Mouse (Mus musculus): ENCODE data around the gene Rnf183. TPM values are rescaled to one million over a fixed set of nuclear protein-coding genes. Genes with fewer than 3 reads are reported as not detected.

Gene Rnf183
- polyA plus RNA-seq, 1 experiment from 2014 or later = not detected

DNA sequence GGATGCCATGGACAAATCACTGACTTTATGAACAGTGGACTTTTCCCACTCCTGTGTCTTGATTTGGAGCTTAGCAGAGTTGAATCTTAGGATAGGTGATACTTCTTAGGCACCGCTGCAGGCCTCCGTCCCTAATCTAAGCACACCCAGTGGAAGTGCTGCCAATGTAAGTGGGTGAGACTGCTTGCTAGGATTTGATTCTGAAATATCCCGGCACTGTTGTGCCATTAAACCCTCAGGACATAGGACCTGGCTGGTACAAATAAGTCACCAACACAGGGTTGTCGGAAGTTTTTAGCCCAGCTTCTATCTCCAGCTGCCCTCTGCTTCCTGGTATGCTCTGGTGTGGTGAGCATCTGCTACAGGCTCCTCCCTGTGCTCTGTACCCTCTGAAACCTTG lies 9.2 kb downstream of the Rnf183 start:
- 95% methylated on average over 4 of the region's 4 CpGs for WGBS
- no peak for ATAC-seq (ENCODE audit: low FRiP score, low read depth)
- peaks cover 50% of the 10 kb centered on the region for H3K36me3 ChIP-seq
- H3K27ac ChIP-seq = no peak overlapping the region
- H3K4me1 ChIP-seq = no peaks in the 10 kb centered on the region
- no peak overlapping the region for H3K9ac ChIP-seq
- H3K27me3 ChIP-seq (replicated peaks) = no peaks in the 10 kb centered on the region
- H3K4me3 ChIP-seq = no peak overlapping the region
- H3K4me2 ChIP-seq (replicated peaks) = no peak overlapping the region
- no peaks in the 10 kb centered on the region for H3K9me3 ChIP-seq

- 96% methylated on average over 6 of the region's 6 CpGs for WGBS
- no peak overlapping the region for H3K27ac ChIP-seq
- no peak overlapping the region for H3K4me2 ChIP-seq (replicated peaks)
- no peaks in the 10 kb centered on the region for H3K27me3 ChIP-seq (replicated peaks)
- H3K36me3 ChIP-seq = peaks cover 99% of the 10 kb centered on the region
- H3K9me3 ChIP-seq = no peaks in the 10 kb centered on the region
- H3K9ac ChIP-seq = no peak overlapping the region
- no peaks in the 10 kb centered on the region for H3K4me1 ChIP-seq
- ATAC-seq (ENCODE audit: low FRiP score, low read depth) = no peak
- no peak overlapping the region for H3K4me3 ChIP-seq
Observed at GRCm38 (mm10) chr4:62419091-62419490, 16.0 kb downstream of the Rnf183 start.

DNA sequence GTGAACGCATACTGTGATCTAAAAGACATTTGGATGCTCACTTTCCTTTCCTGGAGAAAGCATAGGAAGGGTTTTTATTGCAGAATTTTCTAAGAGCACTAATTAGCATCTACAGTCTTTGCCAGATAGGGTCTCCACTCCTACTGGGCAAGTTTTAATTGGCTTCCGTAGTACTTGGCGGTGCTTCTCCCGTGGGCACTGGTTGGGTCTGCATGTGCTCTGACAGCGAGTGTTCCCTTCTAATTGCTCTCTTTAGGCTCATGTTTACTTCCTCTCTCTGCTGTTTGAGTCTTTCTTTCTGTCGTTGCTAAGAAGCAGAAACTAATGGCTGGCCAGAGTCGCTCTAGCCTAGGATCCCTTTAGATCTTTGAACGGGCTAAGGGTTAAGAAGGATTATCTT lies 16.6 kb downstream of the Rnf183 start:
- no peaks in the 10 kb centered on the region for H3K9me3 ChIP-seq
- 94% methylated on average over 8 of the region's 8 CpGs for WGBS
- H3K36me3 ChIP-seq = peaks cover 98% of the 10 kb centered on the region
- no peak overlapping the region for H3K27ac ChIP-seq
- no peaks in the 10 kb centered on the region for H3K27me3 ChIP-seq (replicated peaks)
- H3K9ac ChIP-seq = no peak overlapping the region
- no peak overlapping the region for H3K4me2 ChIP-seq (replicated peaks)
- no peak overlapping the region for H3K4me3 ChIP-seq
- ATAC-seq (ENCODE audit: low FRiP score, low read depth) = no peak
- no peaks in the 10 kb centered on the region for H3K4me1 ChIP-seq

GRCm38 (mm10) chr4:62411606-62412005 lies 23.4 kb downstream of the Rnf183 start:
- Histone ChIP-seq H3K9me3 (no peaks in the 10 kb centered on the region), H3K9ac (no peak overlapping the region), H3K4me2 (replicated peaks) (no peak overlapping the region), H3K4me3 (no peak overlapping the region), H3K36me3 (peaks cover 48% of the 10 kb centered on the region), H3K27me3 (replicated peaks) (no peaks in the 10 kb centered on the region), H3K4me1 (peaks cover 13% of the 10 kb centered on the region), H3K27ac (no peak overlapping the region)
- ATAC-seq (ENCODE audit: low FRiP score, low read depth) = no peak
- 97% methylated on average over 10 of the region's 10 CpGs for WGBS

DNA sequence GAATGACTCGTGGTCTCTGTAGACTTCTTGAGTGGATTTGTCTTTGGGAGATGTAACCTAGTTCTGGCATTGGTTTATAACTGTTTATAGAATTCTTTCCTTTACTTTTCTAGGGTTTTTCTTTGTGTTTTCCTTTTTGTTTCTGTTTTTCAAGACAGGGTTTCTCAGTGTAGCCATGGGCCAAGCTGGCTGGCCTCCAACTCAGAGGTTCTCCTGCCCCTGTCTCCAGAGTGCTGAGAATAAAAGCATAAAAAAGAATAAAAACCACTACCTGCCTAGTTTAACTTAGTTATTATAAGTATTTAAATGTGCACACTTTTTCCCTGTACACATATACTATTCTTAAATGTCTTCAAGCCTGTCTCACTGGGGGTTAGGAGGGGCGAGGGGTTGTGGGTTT lies 24.7 kb downstream of the Rnf183 start:
- Histone ChIP-seq H3K4me2 (replicated peaks) (peak overlapping the region; percentile 68), H3K4me3 (no peak overlapping the region), H3K27me3 (replicated peaks) (no peaks in the 10 kb centered on the region), H3K36me3 (peaks cover 35% of the 10 kb centered on the region), H3K4me1 (peaks cover 19% of the 10 kb centered on the region), H3K27ac (no peak overlapping the region), H3K9ac (no peak overlapping the region; the same call in 1 of the 2 replicates), H3K9me3 (no peaks in the 10 kb centered on the region)
- 88% methylated on average over 2 of the region's 2 CpGs for WGBS
- ATAC-seq (ENCODE audit: low FRiP score, low read depth) = no peak

DNA sequence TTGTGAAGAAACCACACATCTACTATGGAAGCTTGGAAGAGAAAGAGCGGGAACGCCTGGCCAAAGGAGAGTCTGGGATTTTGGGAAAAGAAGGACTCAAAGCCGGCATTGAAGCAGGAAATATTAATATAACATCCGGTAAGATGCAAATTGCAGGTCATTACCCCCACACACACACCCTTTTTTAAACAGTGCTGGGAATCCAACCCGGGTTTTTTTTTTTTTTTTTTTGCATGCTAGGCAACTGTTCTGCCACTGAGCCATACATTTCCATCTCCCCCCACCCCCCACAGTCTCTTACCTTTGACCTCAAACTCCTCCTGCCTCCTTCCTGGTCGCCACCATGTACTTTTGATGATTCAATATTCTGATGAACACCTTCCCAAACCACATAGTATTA lies 25.4 kb downstream of the Rnf183 start:
- H3K4me1 ChIP-seq = peaks cover 19% of the 10 kb centered on the region
- H3K4me3 ChIP-seq = peak overlapping the region; percentile 68
- H3K4me2 ChIP-seq (replicated peaks) = peak overlapping the region; percentile 68
- WGBS = 46% methylated on average over 6 of the region's 6 CpGs
- H3K27ac ChIP-seq = no peak overlapping the region
- peaks cover 28% of the 10 kb centered on the region for H3K36me3 ChIP-seq
- H3K9ac ChIP-seq = peak overlapping the region; percentile 71
- H3K27me3 ChIP-seq (replicated peaks) = no peaks in the 10 kb centered on the region
- no peak for ATAC-seq (ENCODE audit: low FRiP score, low read depth)
- no peaks in the 10 kb centered on the region for H3K9me3 ChIP-seq

DNA sequence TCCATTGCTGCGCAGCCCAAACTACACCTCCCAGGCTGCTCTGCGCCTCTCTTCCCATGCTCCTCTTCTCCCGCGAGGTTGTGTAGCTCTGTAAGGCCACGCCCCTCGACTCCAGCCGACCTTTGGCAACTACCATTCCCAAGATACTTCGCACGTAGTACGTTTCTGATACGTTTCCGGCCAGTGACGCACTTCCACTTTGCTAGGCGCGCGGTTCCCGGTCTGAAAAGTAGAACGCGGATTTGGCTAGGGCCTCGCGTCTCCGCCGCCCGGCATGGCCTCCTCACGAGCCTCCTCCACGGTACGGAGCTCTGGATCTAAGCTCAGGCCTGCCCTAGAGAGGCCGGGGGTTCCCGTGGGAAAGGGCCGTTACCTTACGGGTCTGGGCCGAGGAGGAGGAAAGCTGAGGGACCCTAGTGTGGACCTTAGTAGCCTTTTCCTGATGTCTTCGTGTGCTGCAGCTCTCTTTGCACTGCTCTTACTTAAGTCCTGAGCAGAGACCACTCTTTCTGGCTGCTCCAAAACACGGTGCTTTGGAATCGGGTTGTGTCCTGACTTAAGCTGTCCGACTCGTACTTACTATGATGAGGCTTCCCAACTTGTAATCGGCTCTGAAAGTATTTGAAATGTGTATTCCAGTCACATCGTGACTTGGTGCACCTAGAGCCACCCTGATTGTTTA lies 26.3 kb downstream of the Rnf183 start, which contains the start of the genes Cdc26 and Prpf4:
TSS of gene Cdc26 (minus strand) at position 42 of the 682 bp plus-strand sequence.
TSS of gene Prpf4 (plus strand) at position 197 of the 682 bp plus-strand sequence.
- Histone ChIP-seq H3K36me3 (peaks cover 19% of the 10 kb centered on the region), H3K4me3 (peak within 1 kb of the TSS; percentile 68)
- under 1% methylated on average over 39 of the region's 39 CpGs for WGBS

GRCm38 (mm10) chr4:62407730-62408582 lies 27.1 kb downstream of the Rnf183 start:
- H3K27me3 ChIP-seq (replicated peaks) = no peaks in the 10 kb centered on the region
- H3K36me3 ChIP-seq = peaks cover 17% of the 10 kb centered on the region
- under 1% methylated on average over 35 of the region's 35 CpGs for WGBS
- H3K4me2 ChIP-seq (replicated peaks) = peak overlapping the region; percentile 68
- peaks cover 19% of the 10 kb centered on the region for H3K4me1 ChIP-seq
- peak overlapping the region; percentile 71 for H3K9ac ChIP-seq
- ATAC-seq (ENCODE audit: low FRiP score, low read depth) = peak; percentile 70
- no peaks in the 10 kb centered on the region for H3K9me3 ChIP-seq
- H3K4me3 ChIP-seq = peak overlapping the region; percentile 68
- 0 out of 2 replicates have a peak overlapping the region, but pooled peaks have one; percentile 38 for H3K27ac ChIP-seq

More for the DNA sequence above, 26.3 kb downstream of the Rnf183 start, which contains the start of the genes Cdc26 and Prpf4:
- no peaks in the 10 kb centered on the region for H3K9me3 ChIP-seq
- peak; percentile 99 for ATAC-seq (ENCODE audit: low FRiP score, low read depth)
- H3K4me2 ChIP-seq (replicated peaks) = peak within 1 kb of the TSS; percentile 68
- H3K9ac ChIP-seq = peak within 1 kb of the TSS; percentile 71
- no peaks in the 10 kb centered on the region for H3K27me3 ChIP-seq (replicated peaks)
- peak within 1 kb of the TSS; percentile 51; the same call in 1 of the 2 replicates for H3K27ac ChIP-seq
- peaks cover 19% of the 10 kb centered on the region for H3K4me1 ChIP-seq

DNA sequence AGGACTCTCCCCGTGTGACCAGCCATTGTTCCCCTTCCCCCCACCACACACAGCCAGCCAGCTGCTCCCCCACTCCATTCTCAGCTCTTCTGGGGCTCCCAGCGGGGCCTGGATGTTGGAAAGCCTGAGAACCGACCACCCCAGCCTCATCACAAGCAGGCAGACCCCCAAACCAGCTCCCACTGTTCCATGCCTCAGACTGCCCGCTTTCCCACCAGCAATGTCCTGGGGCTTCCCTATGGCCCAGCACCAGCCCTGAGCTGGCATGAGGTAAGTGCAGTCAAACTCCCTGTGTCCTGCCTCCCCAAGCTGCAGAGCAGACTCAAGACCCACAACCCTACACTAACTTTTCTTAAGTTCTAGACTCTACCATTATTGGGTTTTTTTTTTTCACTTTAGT lies 28.9 kb downstream of the Rnf183 start:
- no peak for ATAC-seq (ENCODE audit: low FRiP score, low read depth)
- no peak overlapping the region for H3K27ac ChIP-seq
- no peak overlapping the region for H3K9ac ChIP-seq
- peaks cover 19% of the 10 kb centered on the region for H3K4me1 ChIP-seq
- H3K27me3 ChIP-seq (replicated peaks) = no peaks in the 10 kb centered on the region
- H3K4me3 ChIP-seq = no peak overlapping the region
- H3K4me2 ChIP-seq (replicated peaks) = peak overlapping the region; percentile 20
- no peaks in the 10 kb centered on the region for H3K9me3 ChIP-seq
- peaks cover 15% of the 10 kb centered on the region for H3K36me3 ChIP-seq
- 80% methylated on average over 4 of the region's 4 CpGs for WGBS

DNA sequence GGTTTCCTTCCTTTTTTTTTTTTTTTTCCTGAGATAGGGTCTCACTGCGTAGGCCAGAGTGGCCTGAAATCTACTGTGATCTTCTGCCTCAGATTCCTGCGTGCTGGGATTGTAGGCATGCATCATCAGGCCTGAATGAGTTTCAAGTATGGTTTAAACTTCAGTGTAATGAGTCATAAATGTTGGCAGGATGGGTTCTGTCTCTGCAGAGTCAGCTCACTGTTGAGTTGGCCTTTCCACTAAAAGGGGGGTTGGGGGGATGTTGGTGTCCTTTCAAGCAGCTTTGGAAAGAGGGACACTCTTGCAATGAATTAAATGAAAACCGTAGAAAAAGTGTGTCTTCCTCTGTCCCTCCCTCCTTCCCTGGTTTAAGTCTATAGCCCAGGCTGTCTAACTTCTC lies 36.1 kb downstream of the Rnf183 start:
- no peaks in the 10 kb centered on the region for H3K9me3 ChIP-seq
- peaks cover 73% of the 10 kb centered on the region for H3K36me3 ChIP-seq
- WGBS = 97% methylated on average over 3 of the region's 3 CpGs
- H3K4me3 ChIP-seq = no peak overlapping the region
- H3K27me3 ChIP-seq (replicated peaks) = no peaks in the 10 kb centered on the region
- no peaks in the 10 kb centered on the region for H3K4me1 ChIP-seq
- H3K4me2 ChIP-seq (replicated peaks) = no peak overlapping the region
- ATAC-seq (ENCODE audit: low FRiP score, low read depth) = no peak
- no peak overlapping the region for H3K27ac ChIP-seq
- H3K9ac ChIP-seq = no peak overlapping the region

- Histone ChIP-seq H3K4me3 (no peak overlapping the region), H3K9ac (no peak overlapping the region), H3K27me3 (replicated peaks) (no peaks in the 10 kb centered on the region), H3K36me3 (peaks cover 79% of the 10 kb centered on the region), H3K9me3 (no peaks in the 10 kb centered on the region), H3K4me1 (no peaks in the 10 kb centered on the region), H3K27ac (no peak overlapping the region), H3K4me2 (replicated peaks) (no peak overlapping the region)
- no peak for ATAC-seq (ENCODE audit: low FRiP score, low read depth)
- WGBS = 88% methylated on average over 4 of the region's 4 CpGs
Observed at GRCm38 (mm10) chr4:62397616-62398365, 37.3 kb downstream of the Rnf183 start.

DNA sequence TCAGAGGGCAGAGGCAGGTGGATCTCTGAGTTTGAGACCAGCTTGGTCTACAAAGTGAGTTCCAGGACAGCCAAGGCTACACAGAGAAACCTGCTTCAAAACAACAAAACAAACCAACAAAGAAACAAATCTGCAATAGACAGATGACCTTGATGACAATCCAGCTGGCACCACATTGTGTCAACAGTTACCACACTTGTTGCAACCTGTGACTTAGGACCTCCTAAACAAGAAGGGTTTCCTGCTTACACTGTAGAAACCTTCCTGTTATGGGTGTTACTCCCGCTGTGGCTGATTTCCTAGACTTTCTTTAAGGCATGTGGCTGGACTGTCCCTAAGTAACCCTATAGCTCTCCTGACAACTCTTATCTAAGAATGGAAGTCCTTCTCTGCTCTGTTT lies 39.2 kb downstream of the Rnf183 start:
- Histone ChIP-seq H3K9me3 (no peaks in the 10 kb centered on the region), H3K4me3 (no peak overlapping the region), H3K4me1 (no peaks in the 10 kb centered on the region), H3K27me3 (replicated peaks) (no peaks in the 10 kb centered on the region), H3K4me2 (replicated peaks) (no peak overlapping the region), H3K36me3 (peaks cover 79% of the 10 kb centered on the region), H3K9ac (no peak overlapping the region), H3K27ac (no peak overlapping the region)
- WGBS = 97% methylated on average over 1 of the region's 1 CpGs
- ATAC-seq (ENCODE audit: low FRiP score, low read depth) = no peak
